Mouse (Mus musculus) stomach, embryonic 14.5 days (tissue): Measurements from ENCODE around the gene Stk39. TPM values are rescaled to one million over a fixed set of nuclear protein-coding genes. Genes with fewer than 3 reads are reported as not detected.

Source experiments
- ATAC-seq: fragments of 200-750 bp; cut with Nextera tagmentation; 2 replicates; pipeline ENCODE4 v1.8.0; 2017; ENCODE audit warnings: low read depth, moderate TSS enrichment; ENCODE audit not compliant: insufficient number of reproducible peaks, insufficient read depth, low FRiP score
- H3K27ac ChIP-seq: fragments of 300-500 bp; sonication (generic); 2 replicates; pipeline ENCODE4 v1.5.1; 2014; ENCODE audit warnings: mild to moderate bottlenecking, low read length, moderate library complexity, mixed read lengths
- H3K27me3 ChIP-seq: fragments of 300-500 bp; sonication (generic); 2 replicates; pipeline ENCODE4 v1.6.1; 2014; ENCODE audit warnings: low read length, control low read depth, mixed read lengths; ENCODE audit not compliant: control insufficient read depth, insufficient read depth
- H3K36me3 ChIP-seq: fragments of 300-500 bp; sonication (generic); 2 replicates; pipeline ENCODE4 v1.6.1; 2014; ENCODE audit warnings: mild to moderate bottlenecking, control low read depth, low read length, moderate library complexity, mixed read lengths; ENCODE audit not compliant: control insufficient read depth, insufficient read depth
- H3K4me1 ChIP-seq: fragments of 300-500 bp; sonication (generic); 2 replicates; pipeline ENCODE4 v1.6.1; 2014; ENCODE audit warnings: low read length, control low read depth, mixed read lengths; ENCODE audit not compliant: control insufficient read depth, insufficient read depth
- H3K4me2 ChIP-seq: fragments of 300-500 bp; sonication (generic); replicated peaks from 2 replicates; pipeline ENCODE4 v1.6.1; 2014; ENCODE audit warnings: low read depth, low read length, control low read depth
- H3K4me3 ChIP-seq: fragments of 300-500 bp; sonication (generic); 2 replicates; pipeline ENCODE4 v1.5.1; 2014; ENCODE audit warnings: low read depth, low read length, control low read depth
- H3K9ac ChIP-seq: fragments of 300-500 bp; sonication (generic); replicated peaks from 2 replicates; pipeline ENCODE4 v1.6.1; 2014; ENCODE audit warnings: low read depth, mild to moderate bottlenecking, control low read depth, low read length, moderate library complexity, mixed read lengths
- H3K9me3 ChIP-seq: fragments of 300-500 bp; sonication (generic); 2 replicates; pipeline ENCODE4 v1.6.1; 2016; ENCODE audit warnings: low read depth, low read length, control low read depth; ENCODE audit not compliant: control insufficient read depth
- WGBS: fragments of 180-500 bp; shearing (Covaris S2); extraction: QIAGEN DNeasy Blood & Tissue Kit; methylation state at CpG from one replicate; pipeline ENCODE4 v1.1.7; 2014; 5-methylcytosine and 5-hydroxymethylcytosine counted together
- polyA plus RNA-seq: library from polyadenylated mRNA; unstranded; fragments of >200 nt; fragmentation: Nextera tagmentation; extraction: Ambion mirVana; gene quantifications from 2 replicates; pipeline ENCODE4 v1.2.1, GENCODE M21; 2014

The Stk39 gene
- polyA plus RNA-seq, result 20.1 and 27.5 TPM in 2 replicates

DNA sequence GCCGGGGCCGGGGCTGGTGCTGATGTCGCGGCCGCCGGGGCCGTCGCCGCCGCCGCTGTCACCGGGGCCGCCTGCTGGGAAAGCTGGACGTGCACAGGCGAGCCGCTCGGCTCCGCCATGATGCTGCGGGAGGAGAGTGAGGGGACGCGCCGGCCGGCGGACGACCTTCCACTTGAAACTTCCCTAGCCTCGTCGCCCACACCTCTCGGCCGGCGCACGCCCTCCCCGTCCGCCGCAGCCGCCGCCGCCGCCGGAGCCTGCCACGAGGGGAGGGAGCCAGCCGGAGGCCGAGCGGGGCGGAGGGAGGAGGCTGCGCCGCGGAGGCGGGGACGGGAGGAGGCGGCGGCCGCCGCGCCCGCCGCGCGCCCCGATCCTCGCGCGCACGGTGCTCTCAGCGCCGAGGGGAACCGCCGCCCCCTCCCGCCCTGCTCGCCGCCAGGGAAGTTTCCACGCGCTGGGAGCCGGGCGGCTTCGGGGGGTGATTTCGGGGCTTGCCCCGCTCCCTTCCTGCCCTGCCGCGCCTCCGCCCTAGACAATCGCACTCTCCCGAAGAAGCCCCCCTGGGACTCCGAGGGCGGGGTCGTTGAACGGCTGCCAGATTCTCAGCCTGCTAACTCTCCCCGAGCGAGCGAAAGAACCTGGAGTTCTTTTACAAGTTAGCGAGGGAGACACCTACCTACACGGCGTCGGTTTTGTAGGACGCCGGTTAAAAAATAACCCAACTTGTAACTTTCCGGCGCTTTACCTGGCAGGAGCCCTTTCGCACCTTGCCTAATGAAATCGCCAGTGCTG lies at the start of gene Stk39:
TSS of gene Stk39 (minus strand) at position 510 of the 792 bp plus-strand sequence.
- Histone ChIP-seq H3K4me2 (peak within 1 kb of the TSS; percentile 88), H3K4me1 (peaks cover 8% of the 10 kb centered on the region), H3K27me3 (no peaks in the 10 kb centered on the region), H3K9me3 (no peaks in the 10 kb centered on the region), H3K36me3 (no peaks in the 10 kb centered on the region), H3K9ac (peak within 1 kb of the TSS; percentile 79), H3K4me3 (peak within 1 kb of the TSS; percentile 73), H3K27ac (peak within 1 kb of the TSS; percentile 91)
- whole genome bisulfite sequencing, result under 1% methylated on average over 55 of the region's 99 CpGs
- peak; percentile 84 for ATAC-seq

DNA sequence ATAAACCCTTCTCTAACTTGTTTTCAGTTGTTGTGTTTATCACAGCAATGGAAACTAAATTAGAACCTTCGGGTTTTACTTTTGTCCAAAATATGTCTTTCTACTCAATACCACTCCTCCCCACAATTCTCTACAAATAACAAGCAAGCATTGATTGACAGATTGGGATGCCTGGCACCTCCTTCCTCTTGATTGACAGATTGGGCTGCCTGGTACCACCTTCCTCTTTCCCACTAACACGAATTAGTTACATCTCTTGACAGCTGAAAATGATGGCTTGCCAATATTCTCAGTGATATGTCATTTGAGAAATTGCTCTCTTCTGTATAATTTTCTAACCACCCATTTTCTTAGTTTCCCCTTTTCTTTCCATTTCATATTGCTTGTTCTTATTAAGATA lies 43.3 kb upstream of the Stk39 start:
- Histone ChIP-seq H3K4me2 (no peak overlapping the region), H3K27me3 (no peaks in the 10 kb centered on the region), H3K9me3 (no peaks in the 10 kb centered on the region), H3K4me3 (no peak overlapping the region), H3K27ac (no peak overlapping the region), H3K4me1 (no peaks in the 10 kb centered on the region), H3K9ac (no peak overlapping the region), H3K36me3 (no peaks in the 10 kb centered on the region)
- 70% methylated on average over 2 of the region's 2 CpGs for WGBS
- ATAC-seq, result no peak

DNA sequence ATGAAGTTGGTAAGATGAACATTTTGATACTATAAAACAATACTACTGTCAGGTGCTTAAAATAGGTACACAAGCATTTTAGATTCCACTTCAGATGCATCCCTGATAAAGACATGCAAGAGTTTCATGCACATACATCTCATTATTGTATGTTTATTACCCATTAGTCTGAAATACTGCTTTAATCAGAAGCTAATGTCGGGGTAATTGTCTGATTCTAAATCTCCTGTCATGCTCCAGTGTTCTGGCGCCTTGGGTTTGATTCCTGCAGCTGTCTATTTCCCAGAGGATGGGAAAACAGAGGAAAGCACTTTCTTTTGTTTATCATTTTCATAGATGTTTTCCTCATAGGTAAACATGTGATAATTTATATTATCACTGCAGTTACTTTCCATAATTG lies 31.1 kb upstream of the Stk39 start:
- 61% methylated on average over 2 of the region's 2 CpGs for WGBS
- no peak for ATAC-seq

DNA sequence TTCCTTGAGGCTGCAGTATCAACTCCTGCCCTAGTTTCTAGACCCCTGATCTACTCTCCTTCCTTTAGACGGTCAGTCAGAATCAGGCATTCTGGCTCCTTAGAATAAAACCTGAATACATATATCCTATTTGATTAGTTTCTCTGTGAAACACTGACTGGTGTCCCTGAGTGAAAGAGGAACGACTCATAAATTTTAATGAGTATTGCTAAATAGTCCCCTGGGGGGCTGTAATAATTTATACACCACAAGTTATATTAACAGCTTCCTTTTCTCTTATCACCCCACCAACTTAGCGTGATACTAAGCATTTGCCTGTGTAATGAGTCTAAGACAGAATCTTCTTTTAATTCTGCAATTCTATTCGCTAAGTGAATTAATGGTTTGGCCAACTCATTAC lies 30.7 kb upstream of the Stk39 start:
- Histone ChIP-seq H3K9me3 (no peaks in the 10 kb centered on the region), H3K9ac (no peak overlapping the region), H3K27ac (no peak overlapping the region), H3K4me1 (no peaks in the 10 kb centered on the region), H3K4me3 (no peak overlapping the region), H3K27me3 (no peaks in the 10 kb centered on the region), H3K36me3 (no peaks in the 10 kb centered on the region), H3K4me2 (no peak overlapping the region)
- ATAC-seq, result no peak
- WGBS, result 82% methylated on average over 4 of the region's 4 CpGs

More for the DNA sequence above, 31.1 kb upstream of the Stk39 start:
- Histone ChIP-seq H3K4me1 (no peaks in the 10 kb centered on the region), H3K36me3 (no peaks in the 10 kb centered on the region), H3K9ac (no peak overlapping the region), H3K4me2 (no peak overlapping the region), H3K4me3 (no peak overlapping the region), H3K27ac (no peak overlapping the region), H3K9me3 (no peaks in the 10 kb centered on the region), H3K27me3 (no peaks in the 10 kb centered on the region)

DNA sequence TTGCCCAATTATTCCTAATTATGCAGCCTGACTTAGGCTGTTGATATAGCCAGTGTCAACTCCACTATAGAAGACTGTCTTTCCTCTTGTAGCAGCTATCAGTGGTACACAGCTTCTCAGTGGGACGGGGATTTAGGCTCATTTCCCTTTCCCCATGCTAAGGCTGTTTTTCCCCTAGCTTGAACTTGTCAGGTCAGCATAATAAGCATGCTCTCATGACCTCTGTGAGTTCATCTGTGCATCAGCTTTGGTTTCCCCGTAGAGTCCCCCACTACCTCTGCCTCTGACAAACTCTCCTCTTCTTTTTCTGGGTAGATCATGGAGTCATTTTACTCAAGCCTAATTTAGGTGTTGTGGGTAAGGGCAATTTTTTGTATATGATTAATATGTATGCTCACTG lies 30.2 kb upstream of the Stk39 start:
- Histone ChIP-seq H3K9me3 (no peaks in the 10 kb centered on the region), H3K27me3 (no peaks in the 10 kb centered on the region), H3K27ac (no peak overlapping the region), H3K4me1 (no peaks in the 10 kb centered on the region), H3K4me2 (no peak overlapping the region), H3K36me3 (no peaks in the 10 kb centered on the region), H3K4me3 (no peak overlapping the region), H3K9ac (no peak overlapping the region)
- ATAC-seq, result no peak
- 71% methylated on average over 2 of the region's 2 CpGs for WGBS

DNA sequence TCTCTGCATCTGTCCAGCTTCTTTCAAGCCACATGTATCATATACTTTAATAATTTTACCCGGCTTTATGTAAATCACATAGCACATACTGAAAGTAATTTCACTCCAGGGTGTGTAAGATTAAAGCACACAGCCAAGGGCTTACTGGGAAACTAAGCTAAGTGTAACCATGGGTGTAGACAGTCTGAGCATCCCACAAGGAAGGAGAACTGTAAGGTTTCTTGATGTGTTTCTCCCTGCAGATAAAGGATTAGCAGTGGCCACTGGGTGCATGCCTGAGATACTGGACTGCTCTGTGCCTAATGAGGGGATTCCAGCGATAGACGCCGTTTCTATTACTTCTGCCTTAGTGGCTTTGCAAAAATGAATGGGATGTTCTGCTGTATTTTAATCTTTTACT lies 14.2 kb upstream of the Stk39 start:
- no peak overlapping the region for H3K4me3 ChIP-seq
- no peak overlapping the region for H3K9ac ChIP-seq
- no peaks in the 10 kb centered on the region for H3K36me3 ChIP-seq
- no peaks in the 10 kb centered on the region for H3K4me1 ChIP-seq
- H3K27ac ChIP-seq, result no peak overlapping the region
- H3K27me3 ChIP-seq, result no peaks in the 10 kb centered on the region
- ATAC-seq, result no peak
- 83% methylated on average over 4 of the region's 4 CpGs for WGBS
- no peak overlapping the region for H3K4me2 ChIP-seq
- H3K9me3 ChIP-seq, result no peaks in the 10 kb centered on the region

DNA sequence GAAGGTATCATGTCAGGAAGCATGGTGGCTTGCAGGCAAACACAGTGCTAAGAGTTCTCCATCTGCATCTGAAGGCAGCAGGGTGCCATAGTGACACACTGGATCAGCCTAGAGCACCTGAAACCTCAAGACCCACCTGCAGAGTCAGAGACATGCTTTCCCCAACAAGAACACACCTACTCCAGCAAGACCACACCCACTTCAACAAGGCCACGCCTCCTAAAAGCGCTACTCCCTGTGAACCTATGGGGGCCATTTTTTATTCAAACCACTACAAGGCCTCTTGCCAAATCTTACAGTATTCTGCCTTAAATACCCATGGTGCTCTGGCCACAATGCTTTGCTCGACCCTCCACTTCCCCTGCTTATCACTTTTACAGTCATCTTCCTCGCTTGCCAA lies 13.1 kb upstream of the Stk39 start:
- H3K9me3 ChIP-seq, result no peaks in the 10 kb centered on the region
- no peak overlapping the region for H3K27ac ChIP-seq

DNA sequence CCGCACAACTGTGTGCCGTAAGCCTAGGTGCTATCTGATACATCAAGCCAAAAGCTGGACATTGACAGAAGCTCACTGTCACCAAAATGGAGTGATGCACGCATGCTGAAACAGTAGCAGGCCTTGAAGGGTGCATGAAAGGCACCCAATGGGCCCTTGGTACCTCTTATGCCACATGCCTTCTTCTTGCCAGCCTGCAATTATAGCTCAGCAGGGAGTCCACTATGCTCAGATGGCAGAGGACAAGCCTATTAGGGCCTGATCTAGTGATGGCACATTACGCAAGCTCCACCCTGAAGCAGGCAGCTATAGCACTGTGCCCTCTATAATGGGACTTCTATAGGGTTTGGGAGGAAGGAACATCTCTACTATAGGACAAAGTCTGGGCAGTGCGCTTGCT lies 10.8 kb upstream of the Stk39 start:
- Histone ChIP-seq H3K4me1 (no peaks in the 10 kb centered on the region), H3K4me3 (no peak overlapping the region), H3K4me2 (no peak overlapping the region), H3K27me3 (no peaks in the 10 kb centered on the region), H3K9me3 (no peaks in the 10 kb centered on the region), H3K27ac (no peak overlapping the region), H3K9ac (no peak overlapping the region), H3K36me3 (no peaks in the 10 kb centered on the region)
- 93% methylated on average over 5 of the region's 5 CpGs for WGBS
- no peak for ATAC-seq

More for the DNA sequence above, 13.1 kb upstream of the Stk39 start:
- H3K4me2 ChIP-seq, result no peak overlapping the region
- H3K9ac ChIP-seq, result no peak overlapping the region
- no peaks in the 10 kb centered on the region for H3K27me3 ChIP-seq
- 48% methylated on average over 4 of the region's 4 CpGs for WGBS
- no peak for ATAC-seq
- H3K4me3 ChIP-seq, result no peak overlapping the region
- H3K36me3 ChIP-seq, result no peaks in the 10 kb centered on the region
- no peaks in the 10 kb centered on the region for H3K4me1 ChIP-seq

DNA sequence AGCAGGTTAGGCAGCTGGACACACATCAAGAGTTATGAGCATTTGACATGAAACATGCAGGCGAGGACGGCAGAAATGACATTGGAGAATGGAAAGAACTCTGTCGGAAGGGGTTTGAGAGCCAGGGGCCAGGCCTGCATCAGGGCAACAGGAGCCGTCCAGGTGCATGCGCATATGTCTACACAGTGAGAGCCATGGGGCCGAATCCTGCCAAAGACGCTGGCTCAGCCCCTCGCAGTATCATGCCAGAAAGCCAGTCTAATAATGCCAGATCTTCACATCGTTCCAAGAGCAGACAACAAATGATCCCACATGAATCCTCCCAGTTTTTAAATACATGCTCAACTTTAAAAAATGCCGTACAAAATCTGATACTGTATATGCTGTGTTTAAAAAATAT lies 7.8 kb upstream of the Stk39 start:
- Histone ChIP-seq H3K36me3 (no peaks in the 10 kb centered on the region), H3K4me2 (no peak overlapping the region), H3K9me3 (no peaks in the 10 kb centered on the region), H3K4me3 (no peak overlapping the region), H3K4me1 (no peaks in the 10 kb centered on the region), H3K27me3 (no peaks in the 10 kb centered on the region), H3K27ac (no peak overlapping the region), H3K9ac (no peak overlapping the region)
- WGBS, result 80% methylated on average over 10 of the region's 10 CpGs
- ATAC-seq, result no peak
